Mouse (Mus musculus) inflammation-experienced regulatory T-cells, adult 16 weeks (primary cell): ENCODE measurements around the gene Olfr1164. TPM values are rescaled to one million over a fixed set of nuclear protein-coding genes. Genes with fewer than 3 reads are reported as not detected.

Experiments used
- polyA plus RNA-seq: library from polyadenylated mRNA; unstranded; fragments of 100-300 nt; shearing (Covaris generic); gene quantifications from one replicate; pipeline ENCODE4 v1.2.1, GENCODE M21; 2017

Gene Olfr1164
- polyA plus RNA-seq, result not detected

DNA sequence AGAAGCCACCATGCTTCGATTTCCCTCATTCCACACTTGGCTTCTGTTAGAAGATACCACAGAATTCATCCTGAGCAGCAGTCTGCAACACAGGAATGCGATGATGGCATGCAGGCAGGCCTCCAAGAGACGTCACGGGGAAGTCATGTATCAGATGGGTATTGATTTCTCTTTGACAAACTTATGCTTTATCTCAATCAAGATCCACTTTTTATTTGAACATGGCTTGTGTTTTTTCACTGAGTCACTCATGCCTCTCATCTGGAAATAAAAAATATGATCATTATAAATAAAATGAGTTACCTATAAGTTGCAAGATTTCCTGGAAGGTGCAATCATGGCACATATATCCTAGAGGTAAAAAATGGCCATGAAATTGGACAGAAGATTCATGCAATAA is at the start of gene Olfr1164:
TSS of gene Olfr1164 (minus strand) at position 101 of the 400 bp plus-strand sequence.

GRCm38 (mm10) chr2:88128172-88128571 is 34.4 kb upstream of the Olfr1164 start, which contains the start of gene Olfr1166:
Olfr1166 (minus strand) TSS chr2:88128272.

GRCm38 (mm10) chr2:88071730-88072129 is 22.0 kb downstream of the Olfr1164 start, which contains the start of gene Olfr1163:
Olfr1163 (minus strand) TSS chr2:88071830.

DNA sequence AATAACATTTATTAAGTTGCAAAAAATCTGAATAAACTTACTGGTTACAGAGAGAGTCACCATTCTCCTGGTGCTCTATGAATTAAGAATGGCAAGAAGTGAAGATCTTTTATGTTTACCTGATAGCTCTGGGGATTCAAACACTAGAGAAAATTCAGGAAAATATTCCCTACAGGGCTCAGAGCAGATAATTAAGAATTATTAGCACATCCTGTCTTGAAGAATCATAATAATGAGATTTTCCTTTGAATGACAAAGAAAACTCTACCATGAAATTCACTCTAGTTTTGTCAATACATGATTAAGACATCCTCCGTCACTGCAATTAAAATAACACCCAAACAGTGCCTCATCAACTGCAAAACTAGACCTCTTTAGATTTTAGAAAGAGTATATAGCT is 42.7 kb downstream of the Olfr1164 start, which contains the start of gene Olfr1162:
TSS of gene Olfr1162 (minus strand) at position 101 of the 400 bp plus-strand sequence.

Other genes with a start within 250 kb of the Olfr1164 start
- gene Olfr1150-ps1, start 250.0 kb downstream of the Olfr1164 start, polyA plus RNA-seq, result not detected
- not detected for gene Olfr1151, start 238.1 kb downstream of the Olfr1164 start, polyA plus RNA-seq
- not detected for gene Olfr1152, start 227.5 kb downstream of the Olfr1164 start, polyA plus RNA-seq
- not detected for gene Olfr1153, start 199.0 kb downstream of the Olfr1164 start, polyA plus RNA-seq
- not detected for gene Olfr1154, start 188.8 kb downstream of the Olfr1164 start, polyA plus RNA-seq
- gene Olfr1155, start 148.8 kb downstream of the Olfr1164 start, polyA plus RNA-seq, result not detected
- gene Olfr1156, start 140.9 kb downstream of the Olfr1164 start, polyA plus RNA-seq, result 0.09 TPM
- 0.06 TPM for gene Olfr1157, start 125.7 kb downstream of the Olfr1164 start, polyA plus RNA-seq
- gene Olfr74, start 119.3 kb downstream of the Olfr1164 start, polyA plus RNA-seq, result not detected
- gene Olfr1158, start 103.9 kb downstream of the Olfr1164 start, polyA plus RNA-seq, result not detected
- not detected for gene Olfr1160, start 85.7 kb downstream of the Olfr1164 start, polyA plus RNA-seq
- gene Olfr1161, start 71.2 kb downstream of the Olfr1164 start, polyA plus RNA-seq, result not detected
- gene Olfr73, start 56.3 kb downstream of the Olfr1164 start, polyA plus RNA-seq, result not detected
- gene Olfr1162, start 42.8 kb downstream of the Olfr1164 start, polyA plus RNA-seq, result not detected
- not detected for gene Olfr1163, start 22.1 kb downstream of the Olfr1164 start, polyA plus RNA-seq
- gene Olfr1166, start 34.3 kb upstream of the Olfr1164 start, polyA plus RNA-seq, result not detected
- not detected for gene Olfr1167, start 61.2 kb upstream of the Olfr1164 start, polyA plus RNA-seq
- not detected for gene Olfr1168, start 87.9 kb upstream of the Olfr1164 start, polyA plus RNA-seq
- gene Olfr1170, start 134.4 kb upstream of the Olfr1164 start, polyA plus RNA-seq, result not detected
- gene Olfr1173, start 185.9 kb upstream of the Olfr1164 start, polyA plus RNA-seq, result not detected
- not detected for gene Olfr1174-ps, start 221.2 kb upstream of the Olfr1164 start, polyA plus RNA-seq
- gene Olfr1175-ps, start 233.2 kb upstream of the Olfr1164 start, polyA plus RNA-seq, result not detected
- not detected for gene Olfr1176, start 242.8 kb upstream of the Olfr1164 start, polyA plus RNA-seq